Mouse (Mus musculus): ENCODE measurements at regions not wholly inside any gene's neighbourhood (a gene's known extent, or its start where the extent isn't known, plus 50 kb on each side); places are given as distances from the start of the nearest gene placed in this dataset.

- WGBS, result 72% methylated on average over 5 of the region's 5 CpGs
- H3K27ac ChIP-seq (ENCODE audit: control insufficient read depth, insufficient read depth, low read length), result no peak overlapping the region
- no peak for TF ChIP-seq CTCF (IDR thresholded peaks at IDR 0.05; ENCODE audit: borderline replicate concordance, control insufficient read depth, extremely low read depth, insufficient read depth, low read length, poor library complexity)
- TF ChIP-seq POLR2A (IDR thresholded peaks at IDR 0.05; ENCODE audit: control insufficient read depth, extremely low read depth, insufficient read depth, low read length, poor library complexity), result no peak
- no peak for DNase-seq
- H3K36me3 ChIP-seq (ENCODE audit: control insufficient read depth, insufficient read depth, low read length), result no peaks in the 10 kb centered on the region
- H3K27me3 ChIP-seq (ENCODE audit: control insufficient read depth, insufficient read depth, low read length), result no peaks in the 10 kb centered on the region
- no peak overlapping the region for H3K4me3 ChIP-seq (ENCODE audit: control insufficient read depth, insufficient read depth, low read length)
- peaks cover 3% of the 10 kb centered on the region; the same call in 1 of the 2 replicates for H3K4me1 ChIP-seq (replicated peaks; ENCODE audit: control insufficient read depth, insufficient read depth, low read length)
Measured at GRCm38 (mm10) chr9:115361191-115361590, 51.0 kb upstream of the Stt3b start.

- Histone ChIP-seq H3K27ac (ENCODE audit: control insufficient read depth, insufficient read depth, low read length) (no peak overlapping the region), H3K4me3 (ENCODE audit: control insufficient read depth, insufficient read depth, low read length) (no peak overlapping the region), H3K27me3 (ENCODE audit: control insufficient read depth, insufficient read depth, low read length) (no peaks in the 10 kb centered on the region), H3K4me1 (replicated peaks; ENCODE audit: control insufficient read depth, insufficient read depth, low read length) (no peaks in the 10 kb centered on the region), H3K36me3 (ENCODE audit: control insufficient read depth, insufficient read depth, low read length) (no peaks in the 10 kb centered on the region)
- 70% methylated on average over 11 of the region's 11 CpGs for WGBS
- no peak for DNase-seq
- TF ChIP-seq POLR2A (IDR thresholded peaks at IDR 0.05; ENCODE audit: control insufficient read depth, extremely low read depth, insufficient read depth, low read length, poor library complexity), result no peak
- TF ChIP-seq CTCF (IDR thresholded peaks at IDR 0.05; ENCODE audit: borderline replicate concordance, control insufficient read depth, extremely low read depth, insufficient read depth, low read length, poor library complexity), result no peak
Measured at GRCm38 (mm10) chr9:115361881-115362280, 51.7 kb upstream of the Stt3b start.

GRCm38 (mm10) chr9:115362486-115362885, 52.3 kb upstream of the Stt3b start:
- 94% methylated on average over 4 of the region's 4 CpGs for WGBS
- Histone ChIP-seq H3K27ac (ENCODE audit: control insufficient read depth, insufficient read depth, low read length) (no peak overlapping the region), H3K4me1 (replicated peaks; ENCODE audit: control insufficient read depth, insufficient read depth, low read length) (no peaks in the 10 kb centered on the region), H3K27me3 (ENCODE audit: control insufficient read depth, insufficient read depth, low read length) (no peaks in the 10 kb centered on the region), H3K4me3 (ENCODE audit: control insufficient read depth, insufficient read depth, low read length) (no peak overlapping the region), H3K36me3 (ENCODE audit: control insufficient read depth, insufficient read depth, low read length) (no peaks in the 10 kb centered on the region)
- no peak for DNase-seq
- TF ChIP-seq POLR2A (IDR thresholded peaks at IDR 0.05; ENCODE audit: control insufficient read depth, extremely low read depth, insufficient read depth, low read length, poor library complexity), result no peak
- no peak for TF ChIP-seq CTCF (IDR thresholded peaks at IDR 0.05; ENCODE audit: borderline replicate concordance, control insufficient read depth, extremely low read depth, insufficient read depth, low read length, poor library complexity)

GRCm38 (mm10) chr9:115364919-115365861, 55.0 kb upstream of the Stt3b start:
- DNase-seq, result no peak
- TF ChIP-seq CTCF (IDR thresholded peaks at IDR 0.05; ENCODE audit: borderline replicate concordance, control insufficient read depth, extremely low read depth, insufficient read depth, low read length, poor library complexity), result no peak
- no peak for TF ChIP-seq POLR2A (IDR thresholded peaks at IDR 0.05; ENCODE audit: control insufficient read depth, extremely low read depth, insufficient read depth, low read length, poor library complexity)
- H3K27me3 ChIP-seq (ENCODE audit: control insufficient read depth, insufficient read depth, low read length), result no peaks in the 10 kb centered on the region
- H3K4me3 ChIP-seq (ENCODE audit: control insufficient read depth, insufficient read depth, low read length), result no peak overlapping the region
- 97% methylated on average over 16 of the region's 16 CpGs for WGBS
- no peak overlapping the region for H3K27ac ChIP-seq (ENCODE audit: control insufficient read depth, insufficient read depth, low read length)
- no peaks in the 10 kb centered on the region for H3K4me1 ChIP-seq (replicated peaks; ENCODE audit: control insufficient read depth, insufficient read depth, low read length)
- no peaks in the 10 kb centered on the region for H3K36me3 ChIP-seq (ENCODE audit: control insufficient read depth, insufficient read depth, low read length)

GRCm38 (mm10) chr9:115367808-115368207, 57.6 kb upstream of the Stt3b start:
- Histone ChIP-seq H3K27me3 (ENCODE audit: control insufficient read depth, insufficient read depth, low read length) (no peaks in the 10 kb centered on the region), H3K27ac (ENCODE audit: control insufficient read depth, insufficient read depth, low read length) (no peak overlapping the region), H3K4me3 (ENCODE audit: control insufficient read depth, insufficient read depth, low read length) (no peak overlapping the region), H3K4me1 (replicated peaks; ENCODE audit: control insufficient read depth, insufficient read depth, low read length) (no peaks in the 10 kb centered on the region), H3K36me3 (ENCODE audit: control insufficient read depth, insufficient read depth, low read length) (no peaks in the 10 kb centered on the region)
- TF ChIP-seq CTCF (IDR thresholded peaks at IDR 0.05; ENCODE audit: borderline replicate concordance, control insufficient read depth, extremely low read depth, insufficient read depth, low read length, poor library complexity), result no peak
- TF ChIP-seq POLR2A (IDR thresholded peaks at IDR 0.05; ENCODE audit: control insufficient read depth, extremely low read depth, insufficient read depth, low read length, poor library complexity), result no peak
- 98% methylated on average over 3 of the region's 3 CpGs for WGBS
- DNase-seq, result no peak

GRCm38 (mm10) chr9:115380276-115380675, 70.1 kb upstream of the Stt3b start:
- Histone ChIP-seq H3K36me3 (ENCODE audit: control insufficient read depth, insufficient read depth, low read length) (no peaks in the 10 kb centered on the region), H3K4me1 (replicated peaks; ENCODE audit: control insufficient read depth, insufficient read depth, low read length) (no peaks in the 10 kb centered on the region), H3K27me3 (ENCODE audit: control insufficient read depth, insufficient read depth, low read length) (no peaks in the 10 kb centered on the region), H3K4me3 (ENCODE audit: control insufficient read depth, insufficient read depth, low read length) (no peak overlapping the region), H3K27ac (ENCODE audit: control insufficient read depth, insufficient read depth, low read length) (no peak overlapping the region)
- DNase-seq, result no peak
- WGBS, result 97% methylated on average over 15 of the region's 15 CpGs
- no peak for TF ChIP-seq POLR2A (IDR thresholded peaks at IDR 0.05; ENCODE audit: control insufficient read depth, extremely low read depth, insufficient read depth, low read length, poor library complexity)
- no peak for TF ChIP-seq CTCF (IDR thresholded peaks at IDR 0.05; ENCODE audit: borderline replicate concordance, control insufficient read depth, extremely low read depth, insufficient read depth, low read length, poor library complexity)
